Mouse (Mus musculus) kidney, embryonic 14.5 days (tissue): ENCODE data around the gene Ide. TPM values are rescaled to one million over a fixed set of nuclear protein-coding genes. Genes with fewer than 3 reads are reported as not detected.

Source experiments
- ATAC-seq: fragments of 200-750 bp; cut with Nextera tagmentation; 2 replicates; pipeline ENCODE4 v1.8.0; 2017; ENCODE audit warnings: moderate number of reproducible peaks, mild to moderate bottlenecking, moderate TSS enrichment, moderate library complexity; ENCODE audit not compliant: low FRiP score, low TSS enrichment
- H3K27ac ChIP-seq: fragments of 300-500 bp; sonication (generic); 2 replicates; pipeline ENCODE4 v1.5.1; 2014; ENCODE audit warnings: low read depth, mild to moderate bottlenecking, low read length, moderate library complexity, mixed read lengths
- H3K27me3 ChIP-seq: fragments of 300-500 bp; sonication (generic); 2 replicates; pipeline ENCODE4 v1.6.1; 2014; ENCODE audit warnings: mild to moderate bottlenecking, low read length; ENCODE audit not compliant: control insufficient read depth, insufficient read depth
- H3K36me3 ChIP-seq: fragments of 300-500 bp; sonication (generic); 2 replicates; pipeline ENCODE4 v1.6.1; 2014; ENCODE audit warnings: low read length, mixed read lengths; ENCODE audit not compliant: control insufficient read depth, insufficient read depth
- H3K4me1 ChIP-seq: fragments of 300-500 bp; sonication (generic); 2 replicates; pipeline ENCODE4 v1.6.1; 2014; ENCODE audit warnings: low read length, mixed read lengths; ENCODE audit not compliant: control insufficient read depth, insufficient read depth
- H3K4me2 ChIP-seq: fragments of 300-500 bp; sonication (generic); replicated peaks from 2 replicates; pipeline ENCODE4 v1.6.1; 2014; ENCODE audit warnings: low read depth, mild to moderate bottlenecking, low read length
- H3K4me3 ChIP-seq: fragments of 300-500 bp; sonication (generic); 2 replicates; pipeline ENCODE4 v1.5.1; 2014; ENCODE audit warnings: mild to moderate bottlenecking, low read length
- H3K9ac ChIP-seq: fragments of 300-500 bp; sonication (generic); 2 replicates; pipeline ENCODE4 v1.6.1; 2014; ENCODE audit warnings: low read depth, mild to moderate bottlenecking, low read length, moderate library complexity
- H3K9me3 ChIP-seq: fragments of 300-500 bp; sonication (generic); 2 replicates; pipeline ENCODE4 v1.6.1; 2016; ENCODE audit warnings: low read length; ENCODE audit not compliant: control insufficient read depth
- WGBS: fragments of 180-500 bp; shearing (Covaris S2); extraction: QIAGEN DNeasy Blood & Tissue Kit; methylation state at CpG from one replicate; pipeline ENCODE4 v1.1.7; 2014; 5-methylcytosine and 5-hydroxymethylcytosine counted together
- polyA plus RNA-seq: library from polyadenylated mRNA; unstranded; fragments of >200 nt; fragmentation: Nextera tagmentation; extraction: Ambion mirVana; gene quantifications from 2 replicates; pipeline ENCODE4 v1.2.1, GENCODE M21; 2014

The Ide gene
- polyA plus RNA-seq, 1 experiment from 2014 or later = 74.9 TPM

GRCm38 (mm10) chr19:37269106-37269505 is 68.5 kb downstream of the Ide start:
- ATAC-seq = no peak
- Histone ChIP-seq H3K4me2 (no peak overlapping the region), H3K4me1 (no peaks in the 10 kb centered on the region), H3K27me3 (no peaks in the 10 kb centered on the region), H3K4me3 (no peak overlapping the region), H3K27ac (no peak overlapping the region), H3K9ac (no peak overlapping the region), H3K36me3 (peaks cover 18% of the 10 kb centered on the region), H3K9me3 (no peaks in the 10 kb centered on the region)
- WGBS = 95% methylated on average over 16 of the region's 16 CpGs

DNA sequence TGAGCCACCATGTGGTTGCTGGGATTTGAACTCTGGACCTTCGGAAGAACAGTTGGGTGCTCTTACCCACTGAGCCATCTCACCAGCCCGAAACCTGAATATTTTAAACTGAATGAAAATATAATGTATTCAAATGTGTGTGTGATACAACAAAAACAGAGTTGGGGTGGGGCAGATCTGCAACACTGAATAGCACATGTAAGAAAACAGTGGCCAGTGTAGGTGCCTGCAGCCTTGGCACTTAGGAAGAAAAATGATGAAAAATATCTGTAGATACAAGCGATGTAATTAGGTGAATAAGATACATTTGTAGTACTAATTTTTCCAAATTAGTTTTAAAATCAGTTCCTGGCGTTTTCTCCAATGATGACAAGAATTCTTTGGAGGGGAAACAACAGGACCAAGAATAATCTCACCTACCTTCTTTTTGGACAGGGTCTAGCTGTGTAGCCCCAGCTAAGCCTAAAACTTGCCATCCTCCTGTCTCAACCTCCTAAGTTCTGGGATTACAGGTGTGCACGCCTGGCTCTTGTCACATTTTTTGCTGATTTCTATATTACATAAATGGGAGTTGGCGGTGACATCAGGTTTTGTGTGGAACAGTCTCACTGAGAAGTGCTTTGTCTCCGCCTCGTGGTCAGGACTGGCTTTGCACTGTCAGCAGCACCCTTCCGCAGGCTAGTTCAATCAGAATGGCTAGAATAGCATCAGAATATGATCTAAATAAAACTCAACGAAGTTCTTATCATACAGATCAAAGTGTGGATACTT is 72.1 kb downstream of the Ide start:
- 37% methylated on average over 10 of the region's 10 CpGs for WGBS
- ATAC-seq = peak; percentile 77; the same call in 1 of the 2 replicates

DNA sequence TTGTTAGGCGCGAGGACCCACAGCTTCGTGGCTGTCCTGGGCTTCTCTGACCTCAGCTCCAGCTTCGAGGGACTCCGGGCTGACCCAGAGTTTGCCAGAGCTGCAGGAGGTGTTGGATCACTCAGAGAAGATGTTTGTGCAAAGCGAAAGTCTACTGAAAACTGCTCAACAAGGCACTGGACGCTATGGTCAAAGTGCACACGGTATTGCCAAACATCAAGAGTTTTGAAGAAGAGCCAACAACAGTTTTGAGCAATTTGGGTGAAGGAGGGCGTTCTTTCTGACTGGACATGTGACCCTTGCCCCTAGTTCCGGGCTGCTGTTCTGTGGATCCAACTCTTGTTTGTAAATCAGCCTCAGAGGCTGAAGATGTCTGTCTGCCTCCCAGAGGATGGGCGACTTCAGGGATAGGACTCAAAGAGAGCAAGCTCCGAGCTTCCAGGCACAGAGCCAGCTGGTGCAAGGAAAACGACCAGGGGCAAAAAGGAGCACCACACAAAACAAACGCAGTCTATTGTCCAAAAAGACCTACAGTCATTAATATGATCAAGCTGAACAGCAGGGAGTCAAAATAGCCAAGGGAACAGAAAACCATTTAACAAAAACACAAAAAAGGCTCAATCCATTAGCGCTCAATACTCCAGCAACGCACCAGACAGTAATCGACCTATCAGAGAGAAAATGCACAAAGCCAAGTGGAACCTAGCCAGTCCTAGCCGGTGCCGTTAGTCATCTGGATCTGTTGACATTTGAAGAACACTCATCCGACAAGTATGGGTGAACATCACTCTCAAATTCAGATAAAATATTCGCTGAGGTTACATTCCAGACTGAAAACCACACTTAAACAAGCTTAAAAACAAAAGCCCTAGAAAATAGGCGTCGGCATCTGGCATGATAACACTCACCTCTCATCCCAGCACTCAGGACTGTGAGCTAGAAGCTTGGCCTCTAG is 73.4 kb downstream of the Ide start:
- no peak for ATAC-seq
- no peaks in the 10 kb centered on the region for H3K4me1 ChIP-seq
- no peak overlapping the region for H3K27ac ChIP-seq
- no peaks in the 10 kb centered on the region for H3K9me3 ChIP-seq
- no peak overlapping the region for H3K9ac ChIP-seq
- peaks cover 8% of the 10 kb centered on the region for H3K36me3 ChIP-seq
- 68% methylated on average over 23 of the region's 23 CpGs for WGBS
- H3K4me2 ChIP-seq = no peak overlapping the region
- H3K4me3 ChIP-seq = no peak overlapping the region
- H3K27me3 ChIP-seq = no peaks in the 10 kb centered on the region

More for the DNA sequence above, 72.1 kb downstream of the Ide start:
- H3K27me3 ChIP-seq = no peaks in the 10 kb centered on the region
- no peak overlapping the region for H3K9ac ChIP-seq
- H3K4me3 ChIP-seq = no peak overlapping the region
- H3K4me2 ChIP-seq = no peak overlapping the region
- H3K4me1 ChIP-seq = no peaks in the 10 kb centered on the region
- no peak overlapping the region for H3K27ac ChIP-seq
- H3K36me3 ChIP-seq = peaks cover 10% of the 10 kb centered on the region
- H3K9me3 ChIP-seq = no peaks in the 10 kb centered on the region

DNA sequence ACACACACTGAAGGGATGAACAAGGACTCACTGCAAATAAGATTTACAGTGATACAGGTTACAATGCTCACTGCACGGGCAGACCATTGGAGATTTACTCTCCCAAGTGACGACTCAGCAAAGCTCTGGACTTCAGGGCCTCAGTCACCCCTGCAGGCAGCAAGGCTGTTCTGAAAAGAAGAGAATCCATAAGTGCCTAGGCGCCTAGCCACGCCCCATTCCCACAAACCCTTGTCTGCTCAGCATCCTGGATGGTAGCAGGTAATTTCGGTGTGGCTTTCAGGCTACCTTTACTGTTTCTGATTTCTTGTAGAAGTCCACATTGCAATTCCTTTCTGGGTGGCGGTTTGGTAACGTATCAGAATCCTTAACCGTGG is 74.1 kb downstream of the Ide start:
- Histone ChIP-seq H3K9ac (no peak overlapping the region), H3K4me2 (no peak overlapping the region), H3K4me3 (no peak overlapping the region), H3K27ac (no peak overlapping the region), H3K27me3 (no peaks in the 10 kb centered on the region), H3K9me3 (no peaks in the 10 kb centered on the region), H3K36me3 (peaks cover 1% of the 10 kb centered on the region; the same call in 1 of the 2 replicates), H3K4me1 (no peaks in the 10 kb centered on the region)
- ATAC-seq = no peak
- WGBS = 73% methylated on average over 8 of the region's 8 CpGs

DNA sequence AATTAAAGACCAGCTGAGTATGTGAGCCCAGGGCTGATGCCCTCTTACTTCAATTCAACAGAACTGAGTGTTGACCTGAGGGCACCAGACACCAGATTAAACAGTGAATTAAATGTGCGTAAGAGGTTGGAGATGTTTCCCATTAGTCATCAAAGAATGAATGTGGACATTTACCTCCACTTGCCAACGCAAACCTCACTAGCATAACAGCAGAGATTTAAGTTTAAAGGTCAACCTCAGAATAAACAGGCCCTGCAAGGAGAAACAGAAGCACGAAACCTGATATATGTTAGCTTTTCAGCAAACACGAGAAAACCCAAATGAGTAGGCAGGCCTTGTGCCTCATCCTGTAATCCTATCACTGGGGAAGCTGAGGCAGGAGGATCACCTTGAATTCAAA is 75.3 kb downstream of the Ide start:
- Histone ChIP-seq H3K27me3 (no peaks in the 10 kb centered on the region), H3K36me3 (no peaks in the 10 kb centered on the region), H3K4me1 (no peaks in the 10 kb centered on the region), H3K9ac (no peak overlapping the region), H3K4me3 (no peak overlapping the region), H3K27ac (no peak overlapping the region), H3K4me2 (no peak overlapping the region), H3K9me3 (no peaks in the 10 kb centered on the region)
- ATAC-seq = no peak
- WGBS = 38% methylated on average over 4 of the region's 4 CpGs

DNA sequence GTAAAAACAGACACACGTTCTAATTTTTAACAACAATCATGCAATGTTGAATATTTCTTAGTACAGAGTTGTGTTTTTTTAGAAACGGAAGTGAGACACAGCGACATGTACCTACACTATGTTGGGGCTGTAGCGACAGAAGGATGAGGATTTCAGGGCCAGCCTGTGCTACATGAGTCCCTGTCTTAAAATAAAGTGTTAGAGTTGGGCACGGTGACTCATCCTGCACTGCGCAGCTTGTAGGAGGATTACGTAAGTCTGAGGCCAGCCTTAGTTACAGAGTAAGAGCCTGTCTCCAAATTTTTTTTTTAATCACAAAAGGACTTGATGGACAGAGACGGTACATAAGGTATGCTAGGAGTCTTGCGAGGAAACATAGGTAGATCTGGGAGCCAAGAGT is 82.3 kb downstream of the Ide start:
- Histone ChIP-seq H3K36me3 (no peaks in the 10 kb centered on the region), H3K4me1 (no peaks in the 10 kb centered on the region), H3K27ac (no peak overlapping the region), H3K9ac (no peak overlapping the region), H3K27me3 (no peaks in the 10 kb centered on the region), H3K4me2 (no peak overlapping the region), H3K4me3 (no peak overlapping the region), H3K9me3 (no peaks in the 10 kb centered on the region)
- no peak for ATAC-seq
- WGBS = 91% methylated on average over 9 of the region's 9 CpGs

- H3K9me3 ChIP-seq = no peaks in the 10 kb centered on the region
- H3K27me3 ChIP-seq = no peaks in the 10 kb centered on the region
- H3K36me3 ChIP-seq = no peaks in the 10 kb centered on the region
- ATAC-seq = no peak
- no peak overlapping the region for H3K4me2 ChIP-seq
- no peak overlapping the region for H3K9ac ChIP-seq
- no peaks in the 10 kb centered on the region for H3K4me1 ChIP-seq
- H3K4me3 ChIP-seq = no peak overlapping the region
- WGBS = 76% methylated on average over 6 of the region's 6 CpGs
- H3K27ac ChIP-seq = no peak overlapping the region
Observed at GRCm38 (mm10) chr19:37252104-37252503, 85.5 kb downstream of the Ide start.

- no peak overlapping the region for H3K9ac ChIP-seq
- no peak for ATAC-seq
- H3K27ac ChIP-seq = no peak overlapping the region
- no peak overlapping the region for H3K4me3 ChIP-seq
- no peaks in the 10 kb centered on the region for H3K36me3 ChIP-seq
- no peaks in the 10 kb centered on the region for H3K27me3 ChIP-seq
- peaks cover 6% of the 10 kb centered on the region; the same call in 1 of the 2 replicates for H3K9me3 ChIP-seq
- H3K4me2 ChIP-seq = no peak overlapping the region
- WGBS = 77% methylated on average over 3 of the region's 3 CpGs
- H3K4me1 ChIP-seq = no peaks in the 10 kb centered on the region
Observed at GRCm38 (mm10) chr19:37248199-37248598, 89.5 kb downstream of the Ide start.

DNA sequence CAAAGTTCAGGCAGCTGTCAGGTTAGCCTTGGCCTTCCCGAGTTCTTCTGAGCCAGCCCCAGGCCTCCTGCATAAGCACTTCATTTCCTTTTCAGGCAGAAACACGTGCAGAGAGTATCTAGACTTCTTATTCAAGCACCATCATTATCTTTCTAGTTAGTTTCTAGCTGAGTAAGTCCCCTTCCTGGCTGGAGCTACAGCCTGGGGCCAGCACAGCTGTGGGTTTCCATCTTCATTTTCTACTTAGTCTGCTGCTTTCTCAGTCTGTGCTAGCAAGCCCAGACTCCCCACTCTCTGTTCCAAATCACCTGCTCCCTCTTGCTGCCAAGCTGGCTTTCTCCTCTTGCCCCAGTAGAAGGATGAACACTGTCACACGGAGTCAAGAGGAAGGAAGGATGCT is 90.8 kb downstream of the Ide start:
- ATAC-seq = no peak
- Histone ChIP-seq H3K27ac (no peak overlapping the region), H3K36me3 (no peaks in the 10 kb centered on the region), H3K4me3 (no peak overlapping the region), H3K27me3 (no peaks in the 10 kb centered on the region), H3K4me2 (no peak overlapping the region), H3K4me1 (no peaks in the 10 kb centered on the region), H3K9me3 (peaks cover 6% of the 10 kb centered on the region; the same call in 1 of the 2 replicates), H3K9ac (no peak overlapping the region)
- WGBS = 41% methylated on average over 3 of the region's 3 CpGs
